Mouse (Mus musculus) thymus, postnatal 25 days (tissue): ENCODE measurements around the gene Crcp.
"Not testable (repeated sequence)": the region's sequence is repeated elsewhere in the genome, so short reads cannot be mapped to it uniquely, and the experiment has no call there.

Experiments used
- DNase-seq: peaks from one replicate; pipeline ENCODE4 v3.0.0; 2022

Crcp gene

DNA sequence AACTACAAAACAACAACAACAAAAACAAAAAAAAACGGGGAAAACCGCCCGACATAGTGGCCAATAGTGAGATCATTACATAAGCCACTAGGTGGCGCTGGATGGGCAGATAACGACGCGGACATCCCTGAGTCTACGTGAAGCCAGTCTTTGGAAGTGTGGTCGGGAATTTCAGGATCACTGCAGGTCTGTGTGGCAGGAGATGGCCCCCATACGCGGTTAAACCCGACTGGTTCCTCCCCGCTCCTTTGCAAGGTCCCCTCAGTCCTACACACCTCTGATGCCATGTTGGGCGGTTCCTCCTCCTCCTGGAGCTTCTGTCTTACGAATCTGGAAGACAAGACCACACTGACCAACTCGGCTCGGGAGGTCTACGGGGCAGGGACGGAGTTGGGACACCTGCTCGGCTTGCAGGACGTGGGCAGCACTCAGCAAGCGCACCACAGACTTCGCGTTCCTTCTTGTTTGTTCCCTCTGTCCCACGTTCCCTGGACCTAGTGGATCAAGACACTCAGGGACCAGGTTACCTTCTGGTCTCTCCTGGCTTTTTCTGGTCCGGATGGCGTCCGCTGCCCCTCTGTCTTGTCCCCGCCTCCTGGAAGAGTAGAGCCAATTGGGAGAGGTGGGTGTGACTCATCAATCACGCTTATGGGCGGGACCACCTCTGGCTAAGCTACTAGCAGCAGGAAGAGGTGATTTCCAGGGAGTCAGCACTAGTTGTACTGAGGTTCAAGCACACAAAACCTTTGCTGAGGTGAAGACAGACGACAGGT is 5.1 kb upstream of the Crcp start:
- peak; percentile 79 for DNase-seq

DNA sequence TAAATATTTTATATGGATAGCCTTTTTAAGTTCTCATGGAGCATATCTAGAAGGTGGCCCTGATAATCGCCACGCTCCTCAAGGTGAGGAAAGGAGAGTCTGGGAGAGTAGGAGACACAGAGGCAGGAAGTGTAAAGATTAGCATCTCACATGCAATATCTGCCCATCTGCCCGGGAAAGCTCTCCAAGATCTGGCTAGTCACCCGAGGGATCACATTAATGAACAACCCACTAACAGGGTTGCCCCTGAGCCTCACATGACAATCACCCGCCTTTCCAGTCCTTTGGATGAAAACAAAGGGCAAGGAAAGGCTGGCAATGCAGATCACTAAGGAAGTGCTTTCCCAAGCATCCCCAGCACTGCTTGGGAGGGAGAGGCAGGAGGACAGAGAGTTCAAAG is 2.0 kb upstream of the Crcp start:
- DNase-seq = no peak

DNA sequence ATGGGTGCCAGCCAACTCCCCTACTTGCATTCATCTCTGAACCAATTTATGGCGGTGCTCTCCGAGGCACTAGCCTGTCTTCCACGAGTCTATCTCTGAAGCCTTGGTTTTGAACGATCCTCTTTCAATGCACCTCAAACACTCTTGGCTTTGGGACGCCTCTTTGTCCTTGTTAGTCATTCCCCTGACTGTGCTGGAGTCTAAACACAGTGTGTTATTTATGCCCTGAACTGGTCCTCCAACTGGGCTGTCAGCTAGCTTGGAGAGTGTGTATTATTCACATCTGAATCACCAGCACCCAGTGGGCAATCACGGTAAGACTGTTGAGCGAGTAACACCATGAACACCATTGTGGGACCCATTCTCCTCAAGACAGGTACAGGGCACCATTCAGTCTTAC is 1.4 kb upstream of the Crcp start:
- no peak for DNase-seq

DNA sequence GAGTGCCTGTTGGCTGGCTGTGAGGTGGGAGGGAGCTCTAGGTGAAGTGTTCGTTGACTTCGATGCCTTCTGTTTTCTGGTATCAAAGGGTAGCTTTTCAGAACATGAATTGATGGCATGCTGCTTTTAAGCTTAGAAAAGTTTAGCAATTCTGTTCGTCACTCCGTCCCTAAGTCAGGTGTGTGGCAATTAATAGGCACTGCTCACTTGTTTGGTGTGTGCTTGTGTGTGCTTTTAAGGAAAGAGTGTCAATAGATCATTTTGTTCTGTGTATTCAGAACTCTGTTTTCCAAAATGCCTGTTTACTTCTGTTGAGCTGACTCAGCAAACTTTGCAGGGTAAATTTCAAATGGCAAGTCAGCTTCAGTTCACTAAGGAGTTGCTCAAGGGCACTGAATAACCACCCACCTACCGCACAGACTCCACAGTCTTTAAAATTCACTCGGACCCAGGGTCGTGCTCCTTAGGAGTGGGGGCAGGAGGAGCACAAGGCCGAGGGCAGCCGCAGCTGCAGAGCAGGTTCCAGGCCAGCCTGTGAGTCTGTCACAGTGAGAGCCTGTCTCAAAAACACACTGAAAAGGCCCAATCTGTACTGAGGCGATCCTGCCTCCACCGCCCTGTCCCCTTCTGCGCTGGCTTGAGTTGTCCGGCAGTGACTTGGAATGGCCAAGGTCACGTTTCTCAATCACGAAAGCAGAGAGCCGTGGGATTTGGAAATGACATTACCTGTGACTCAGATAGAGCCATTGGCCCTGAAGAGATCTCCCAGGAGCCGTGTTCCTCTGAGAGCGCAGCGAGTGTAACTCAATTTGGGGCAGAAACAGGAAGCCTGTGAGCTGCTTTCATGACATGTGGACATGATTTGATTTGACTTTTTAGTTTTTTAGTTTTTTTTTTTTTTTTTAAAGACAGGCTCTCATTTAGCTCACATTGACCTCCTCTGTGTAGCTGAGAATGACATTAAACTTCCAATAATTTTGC is 2.6 kb downstream of the Crcp start:
- no peak for DNase-seq

DNA sequence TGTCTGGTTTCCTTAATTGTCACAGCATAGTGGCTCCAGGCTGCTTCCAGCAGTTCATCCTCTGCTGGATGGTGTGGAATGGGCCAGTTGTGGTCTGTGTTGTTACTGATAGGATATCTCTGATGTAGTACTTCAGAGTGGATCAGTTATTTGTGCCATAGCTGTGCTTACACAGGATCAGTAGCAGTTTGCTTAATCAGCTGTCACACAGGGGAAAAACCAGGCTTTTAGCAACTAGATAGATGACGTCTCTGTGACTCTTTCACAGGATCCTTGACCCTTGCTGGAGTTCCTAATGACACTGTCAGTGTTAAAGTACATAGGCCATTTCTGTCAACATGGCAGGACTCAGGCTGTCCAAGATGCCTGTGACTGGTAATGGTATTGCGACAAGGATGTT is 4.8 kb downstream of the Crcp start:
- no peak for DNase-seq

DNA sequence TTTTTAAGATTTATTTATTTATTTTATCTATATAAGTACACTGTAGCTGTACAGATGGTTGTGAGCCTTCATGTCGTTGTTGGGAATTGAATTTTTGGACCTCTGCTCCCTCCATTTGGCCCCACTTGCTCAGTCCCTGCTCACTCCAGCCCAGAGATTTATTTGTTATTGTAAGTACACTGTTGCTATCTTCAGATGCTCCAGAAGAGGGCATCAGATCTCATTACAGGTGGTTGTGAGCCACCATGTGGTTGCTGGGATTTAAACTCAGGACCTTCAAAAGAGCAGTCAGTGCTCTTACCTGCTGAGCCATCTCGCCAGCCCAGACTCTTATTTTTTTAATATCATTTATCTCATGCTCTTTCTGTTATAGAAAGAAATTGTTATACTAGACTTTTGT is 7.2 kb downstream of the Crcp start:
- not testable (repeated sequence) for DNase-seq

DNA sequence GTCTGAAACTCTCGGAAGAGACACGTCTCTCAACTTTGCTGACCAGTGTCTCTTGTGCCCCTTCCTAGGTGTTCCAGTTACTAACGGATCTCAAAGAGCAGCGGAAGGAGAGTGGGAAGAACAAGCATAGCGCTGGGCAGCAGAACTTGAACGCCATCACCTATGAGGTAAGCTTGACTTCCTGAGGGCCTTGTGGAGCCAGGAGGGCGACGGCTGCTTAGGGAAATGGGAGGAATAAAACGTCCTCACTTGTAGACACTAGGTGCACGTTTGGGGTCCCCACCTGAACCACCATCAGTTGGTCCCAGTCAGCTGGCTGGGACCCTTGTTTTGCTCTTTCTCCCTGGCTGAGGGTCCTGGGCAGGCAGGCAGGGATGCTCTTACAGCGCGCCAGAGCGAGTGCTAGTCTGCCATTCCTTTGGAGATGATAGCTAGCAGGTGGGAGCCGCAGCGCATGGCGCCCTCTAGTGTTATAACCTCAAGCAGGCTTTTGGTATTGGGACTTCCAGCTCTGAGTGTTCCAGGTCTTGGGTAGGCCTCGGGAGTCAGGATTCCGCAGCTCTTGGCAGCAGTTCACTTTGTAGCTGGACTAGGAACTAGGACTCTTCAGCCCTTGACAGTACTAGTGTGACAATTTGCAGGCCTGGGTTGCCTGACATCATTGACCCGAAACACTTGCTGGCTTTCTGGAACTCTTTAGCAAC is 8.8 kb downstream of the Crcp start:
- peak; percentile 44 for DNase-seq

DNA sequence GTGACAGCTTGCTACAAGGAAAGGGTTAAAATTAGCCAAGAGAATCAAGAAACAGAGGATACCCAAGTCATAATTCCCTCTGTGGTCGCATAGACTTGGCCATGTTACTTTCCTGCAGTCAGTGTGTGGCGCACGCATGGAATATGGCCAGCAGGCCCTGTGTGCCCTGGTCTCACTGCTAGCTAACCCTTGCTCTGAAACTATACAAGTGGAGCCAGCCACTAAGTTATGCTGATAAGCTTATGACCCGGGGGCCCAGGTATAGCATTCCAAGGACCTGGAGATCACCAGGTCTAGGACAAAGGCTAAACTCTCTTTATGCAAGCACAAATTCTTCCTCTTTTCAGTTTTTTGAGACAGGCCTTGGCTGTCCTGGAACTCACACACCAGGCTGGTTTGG is 11.7 kb downstream of the Crcp start:
- no peak for DNase-seq

DNA sequence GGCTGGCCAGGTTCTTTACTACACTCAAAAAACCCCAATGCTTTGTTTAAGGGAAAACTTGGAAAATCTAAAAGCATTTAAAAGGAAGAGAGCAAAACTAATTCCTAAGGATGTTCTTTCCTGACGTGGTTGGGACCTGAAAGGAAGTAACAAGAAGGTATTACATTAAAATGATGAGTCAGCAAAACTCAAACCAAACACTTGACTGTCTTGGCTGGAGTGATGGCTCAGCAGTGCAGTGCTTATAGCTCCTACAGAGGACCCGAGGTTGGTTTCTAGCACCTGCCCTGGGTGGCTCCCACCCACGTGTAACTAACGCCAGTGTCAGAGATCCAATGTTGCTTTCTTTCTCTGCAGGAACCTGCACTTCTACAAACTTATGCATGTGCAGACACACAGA is 12.2 kb downstream of the Crcp start:
- DNase-seq = no peak

DNA sequence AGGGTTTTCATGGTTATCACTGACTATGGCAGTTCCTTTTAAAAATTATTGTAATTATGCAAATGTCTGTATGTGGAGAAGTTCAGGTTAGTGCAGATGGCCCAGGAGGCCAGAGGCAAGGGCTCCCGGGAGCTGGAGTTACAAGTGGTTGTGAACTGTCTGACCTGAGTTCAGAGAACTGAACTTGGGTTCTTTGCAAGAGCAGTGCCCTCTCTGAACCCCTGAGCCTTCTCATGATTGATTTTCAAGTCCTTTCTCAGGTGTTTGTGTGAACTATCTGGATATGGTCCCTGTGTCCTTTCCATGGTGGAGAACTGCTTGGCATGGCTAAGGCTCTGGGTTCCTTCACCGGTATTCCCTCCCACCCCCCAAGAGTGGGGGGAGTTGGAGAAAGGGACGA is 14.7 kb downstream of the Crcp start:
- no peak for DNase-seq

DNA sequence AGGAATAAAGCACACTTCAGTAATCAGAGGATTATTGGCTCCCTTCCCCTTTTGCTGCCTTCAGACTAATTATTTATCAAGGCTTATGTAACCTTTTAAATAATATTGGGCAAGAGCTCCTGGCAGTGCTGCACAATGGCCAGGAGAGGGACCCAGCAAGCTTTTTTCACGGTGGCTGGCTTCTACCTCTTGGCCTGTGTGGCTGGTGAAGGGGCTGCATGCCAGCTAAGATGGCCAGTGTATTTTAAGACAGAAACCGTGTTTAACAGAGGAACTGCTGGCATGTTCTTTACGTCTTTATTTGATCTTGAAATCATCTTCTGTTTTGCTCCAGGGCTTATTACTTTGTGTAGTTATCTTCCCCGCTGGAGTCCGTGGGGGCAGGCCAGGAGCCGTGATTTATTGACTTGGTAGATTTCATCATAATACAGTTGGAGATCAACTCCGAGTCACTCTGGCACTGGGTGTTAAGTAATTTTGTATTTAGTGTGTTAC is 15.2 kb downstream of the Crcp start:
- DNase-seq = no peak

DNA sequence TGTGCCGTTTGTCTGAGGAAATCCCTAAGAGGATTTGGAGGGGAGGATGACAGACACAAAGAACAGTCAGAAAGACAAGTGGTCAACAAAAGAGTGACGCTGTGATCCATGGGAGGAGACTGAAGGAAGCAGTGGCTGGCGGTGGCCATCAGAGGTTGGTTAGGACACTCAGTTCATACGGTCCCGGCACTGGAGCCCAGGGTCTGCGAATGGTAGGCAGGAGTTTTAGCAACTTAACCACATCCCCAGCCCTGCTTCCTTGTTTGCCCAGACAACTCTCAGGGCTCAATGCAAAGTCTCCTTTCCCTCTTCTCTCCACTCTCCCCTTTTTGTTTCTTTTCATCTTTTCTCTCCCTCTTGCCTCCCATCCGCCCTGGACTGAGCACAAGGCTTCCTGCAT is 17.0 kb downstream of the Crcp start:
- DNase-seq = no peak

DNA sequence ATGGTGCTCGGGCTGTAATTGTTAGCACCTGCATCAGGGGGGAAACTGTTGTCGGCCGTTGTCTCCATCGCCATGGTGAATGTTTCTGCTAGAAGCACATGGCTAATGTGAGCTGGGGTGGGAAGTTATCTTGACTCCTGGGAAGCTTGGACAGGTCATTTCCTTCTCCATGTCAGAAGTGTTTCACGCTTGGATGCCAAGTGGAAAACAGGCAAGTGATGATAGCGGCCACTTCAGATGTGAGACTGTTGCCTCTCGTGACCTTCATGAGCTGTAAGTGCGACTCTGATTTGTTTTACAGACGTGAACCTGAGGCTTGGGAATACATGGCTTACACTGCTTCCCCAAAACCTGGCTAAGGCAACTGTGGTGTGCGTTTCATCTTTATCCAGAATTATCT is 17.5 kb downstream of the Crcp start:
- no peak for DNase-seq

DNA sequence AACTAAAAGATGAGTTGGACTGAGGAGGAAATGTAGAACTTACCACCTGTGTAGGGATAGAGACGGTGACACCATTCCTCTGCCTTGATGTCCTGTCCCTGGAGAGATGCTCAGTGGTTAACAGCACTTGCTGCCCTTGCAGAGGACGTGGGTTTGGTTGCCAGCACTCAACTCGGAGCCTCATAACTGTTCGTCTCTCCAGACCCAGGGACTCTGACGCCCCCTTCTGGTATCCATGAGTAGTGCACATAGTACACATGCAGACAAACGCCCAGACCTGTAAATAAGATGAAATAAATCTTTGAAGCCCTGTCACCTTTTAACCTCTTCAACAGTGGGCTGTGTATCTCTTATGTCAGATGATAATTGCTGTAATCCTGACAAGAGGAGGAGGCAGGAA is 17.9 kb downstream of the Crcp start:
- DNase-seq = no peak

DNA sequence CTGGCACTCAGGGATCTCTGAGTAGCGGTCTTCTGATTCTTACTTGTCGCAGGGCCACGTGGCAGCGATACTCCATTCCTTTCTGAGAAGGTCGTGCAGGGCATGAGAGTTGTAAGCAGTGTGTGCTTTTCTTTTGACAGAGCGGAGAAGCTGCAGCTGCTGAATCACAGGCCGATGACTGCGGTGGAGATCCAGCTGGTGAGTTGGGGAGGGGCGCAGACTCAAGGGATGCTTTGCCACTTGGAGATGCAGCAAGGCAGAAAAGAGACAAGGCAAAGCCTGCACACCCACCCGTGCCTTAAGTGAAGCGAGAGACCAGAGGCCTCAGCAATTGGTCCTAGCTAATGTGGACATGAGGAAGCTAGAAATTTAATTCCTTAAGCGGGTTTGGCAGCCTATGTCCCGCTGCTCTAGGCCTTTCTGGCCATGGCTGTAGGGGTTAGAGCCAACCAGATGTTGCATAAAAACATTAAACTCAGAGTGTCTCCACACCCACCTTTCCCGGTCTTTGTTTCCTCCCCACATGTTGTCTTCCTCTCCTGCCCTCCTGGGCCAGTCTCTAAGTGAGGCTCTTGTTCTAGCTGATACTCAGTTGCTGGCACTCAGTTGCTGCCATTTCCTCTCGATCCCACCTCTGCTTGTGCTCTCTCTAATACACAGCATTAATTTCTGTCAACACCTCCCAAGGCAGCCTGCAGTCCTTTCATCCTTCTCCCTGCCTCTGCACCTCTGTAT is 19.9 kb downstream of the Crcp start:
- DNase-seq = no peak

DNA sequence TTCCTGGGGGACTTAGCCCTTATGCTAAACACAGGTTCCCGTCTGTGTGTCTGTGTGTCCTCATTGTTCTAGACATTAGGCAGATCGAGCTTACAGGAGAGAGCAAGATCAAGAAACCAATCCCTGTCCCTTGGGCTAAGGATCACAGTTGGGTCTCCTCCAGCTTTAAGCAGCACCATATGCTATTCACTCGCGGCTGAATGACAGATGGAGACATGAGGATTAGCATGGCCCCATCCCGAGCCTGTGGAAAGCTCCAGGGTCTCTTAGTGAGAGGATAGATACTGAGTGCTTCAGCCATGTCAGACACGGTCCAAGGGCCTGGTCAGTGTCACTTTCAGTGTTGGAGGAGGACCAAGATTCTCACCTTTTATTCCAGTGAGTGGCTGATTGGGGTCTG is 21.3 kb downstream of the Crcp start:
- no peak for DNase-seq

DNA sequence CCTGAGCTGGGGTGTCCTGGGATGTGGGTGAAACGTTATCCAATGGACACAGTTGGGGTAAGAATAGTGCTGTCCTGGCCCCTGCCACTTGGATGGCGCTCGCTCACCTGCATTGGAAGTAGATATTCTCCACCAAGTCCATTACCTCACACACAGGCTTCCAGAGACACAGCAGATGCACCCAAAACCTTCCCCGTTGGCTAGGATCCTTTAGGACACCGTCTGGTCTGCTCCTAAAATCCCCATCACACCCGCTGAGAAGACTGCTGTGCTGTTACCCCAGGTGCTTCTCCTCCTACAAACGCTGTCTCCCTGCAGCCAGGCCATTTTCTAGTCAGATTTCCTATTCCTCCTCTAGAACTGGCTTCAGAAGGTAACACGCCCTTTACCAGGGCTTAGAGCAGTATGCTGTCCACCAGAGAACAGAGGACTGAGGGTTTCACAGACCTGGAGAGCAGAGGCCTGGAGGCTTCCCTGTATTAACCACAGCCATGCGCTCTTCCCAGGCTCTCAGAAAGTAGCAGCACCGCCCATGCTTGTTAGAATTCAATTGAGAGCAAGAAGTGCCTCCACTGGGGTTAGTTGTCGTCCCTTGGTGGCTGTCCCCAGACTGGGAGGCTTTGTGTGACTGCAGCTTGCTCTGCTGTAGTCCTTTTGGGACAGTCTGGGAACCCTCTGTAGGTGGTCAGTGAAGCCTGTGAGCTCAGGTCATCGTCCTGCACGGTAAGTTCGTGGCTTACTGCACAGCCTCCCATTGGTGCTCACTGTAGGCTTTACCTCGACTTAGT is 22.2 kb downstream of the Crcp start:
- DNase-seq = no peak

DNA sequence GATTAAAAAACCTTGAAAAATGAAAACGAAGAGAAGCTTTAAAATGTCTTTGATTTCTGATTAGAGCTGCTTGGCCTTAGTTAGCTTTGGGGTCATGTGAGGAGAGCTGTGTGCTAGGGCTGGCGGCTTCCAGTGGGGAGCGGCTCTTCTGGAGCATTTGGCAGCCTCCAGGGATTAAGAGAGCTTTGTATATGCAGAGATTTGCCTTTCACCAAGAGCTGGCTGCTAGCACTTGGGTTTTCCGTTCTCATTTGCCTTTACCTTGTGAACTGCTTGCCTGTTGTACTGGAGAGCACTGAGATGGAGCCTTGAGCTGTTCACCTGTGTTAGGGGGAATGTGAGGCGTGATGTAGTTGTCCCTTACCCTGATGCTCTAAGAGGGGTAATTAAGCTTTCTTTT is 23.4 kb downstream of the Crcp start:
- no peak for DNase-seq

DNA sequence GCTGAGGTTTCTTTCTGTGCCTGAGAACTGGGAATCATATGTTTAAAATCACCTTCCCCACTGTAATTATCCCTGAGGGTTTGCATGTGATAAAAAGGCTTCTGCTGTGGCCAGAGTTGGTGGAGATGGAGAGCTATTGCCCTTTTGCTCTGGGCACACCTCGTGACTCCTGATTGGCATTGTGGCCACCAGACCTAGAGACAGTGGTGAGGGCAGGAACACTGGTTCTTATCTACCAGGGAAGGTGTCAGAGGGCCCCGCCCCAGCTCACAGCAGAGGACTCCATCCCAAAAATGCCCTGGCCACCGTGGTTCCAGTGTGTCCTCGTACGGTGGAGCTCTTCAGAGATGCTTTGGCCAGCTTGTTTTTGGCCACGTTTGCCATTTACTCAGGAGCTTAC is 23.9 kb downstream of the Crcp start:
- DNase-seq = no peak

DNA sequence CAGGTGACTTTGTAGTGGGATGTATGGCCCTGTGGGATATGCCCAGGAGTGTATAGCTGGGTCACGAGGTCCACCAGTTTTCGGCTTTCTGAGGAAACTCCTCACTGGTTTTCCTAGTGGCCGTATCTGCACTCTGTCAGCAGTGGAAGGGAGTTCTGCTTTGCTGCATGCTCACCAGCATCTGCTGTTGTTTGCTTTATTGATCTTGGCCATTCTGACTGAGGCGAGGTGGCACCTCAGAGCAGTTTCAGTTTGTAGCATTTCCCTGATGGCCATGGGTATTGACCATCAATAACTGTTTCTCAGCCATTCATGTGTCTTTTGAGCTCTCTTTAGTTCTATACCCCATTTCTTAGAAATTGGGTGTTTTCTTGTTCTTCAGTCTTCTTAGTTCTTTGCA is 26.6 kb downstream of the Crcp start:
- no peak for DNase-seq

DNA sequence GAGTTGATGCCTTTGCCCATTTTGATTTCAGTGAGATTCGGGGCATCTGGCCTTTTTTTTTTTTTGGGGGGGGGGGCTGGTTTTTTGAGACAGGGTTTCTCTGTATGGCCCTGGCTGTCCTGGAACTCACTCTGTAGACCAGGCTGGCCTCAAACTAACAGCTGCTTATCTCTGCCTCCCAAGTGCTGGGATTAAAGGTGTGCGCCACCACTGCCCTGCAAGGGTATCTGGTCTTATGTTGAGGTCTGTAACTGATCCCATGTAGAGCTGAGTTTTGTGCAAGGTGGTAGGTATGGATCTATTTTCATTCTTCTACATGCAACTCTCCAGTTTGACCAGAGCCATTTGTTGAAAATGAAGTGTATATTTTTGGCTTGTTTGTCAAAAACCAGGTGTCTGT is 27.2 kb downstream of the Crcp start:
- DNase-seq = no peak
